Mouse (Mus musculus): ENCODE results near the gene Spag7.

GRCm38 (mm10) chr11:70663957-70664356 is 5.3 kb downstream of the Spag7 start:
- TF ChIP-seq CTCF (IDR thresholded peaks at IDR 0.05; ENCODE audit: low read depth, low read length) (no peak), POLR2A (IDR thresholded peaks at IDR 0.05; ENCODE audit: extremely low read depth, insufficient read depth, low read length) (no peak)

All from liver, adult 2 months (tissue).